Mouse (Mus musculus) small intestine, adult 2 months (tissue): Measurements from ENCODE around the gene Cdk2ap2.

Experiments used
- CTCF ChIP-seq: fragments of 200-500 bp; IDR thresholded peaks from 2 replicates; pipeline ENCODE4 v1.5.1; 2012; ENCODE audit warnings: low read depth, mild to moderate bottlenecking, control low read depth, inconsistent platforms, low read length, moderate library complexity, mixed read lengths; ENCODE audit not compliant: insufficient replicate concordance, insufficient read length; ENCODE audit errors: extremely low read depth
- POLR2A ChIP-seq: fragments of 200-500 bp; IDR thresholded peaks from 2 replicates; pipeline ENCODE4 v1.6.1; 2012; ENCODE audit warnings: low read depth, mild to moderate bottlenecking, control low read depth, inconsistent platforms, low read length, moderate library complexity

GRCm38 (mm10) chr19:4051016-4051415 is 46.0 kb upstream of the Cdk2ap2 start:
- TF ChIP-seq POLR2A (no peak), CTCF (no peak)
